Comparison of ENCODE assay signal across 10 mouse cellular contexts in genomic region chr8:69882833-69883600, GRCm38 (mm10). TPM values are rescaled to one million over a fixed set of nuclear protein-coding genes. Genes with fewer than 3 reads are reported as not detected.
A peak's percentile ranks its signal among the peaks of the same experiment; 100 is the strongest.
DNase-seq lines count a peak whose midpoint lies in the region; ATAC-seq and TF ChIP-seq lines count a peak whose summit lies in the region.
"Had no signal": no experiment of that assay in that cellular context is flagged by ENCODE, and none has a peak within 500 bp of the region (broad histone marks: within the 10 kb centered on the region; RNA-seq: fewer than 3 reads in every experiment).

No protein-coding gene starts in this region.

- H3K36me3 ChIP-seq in embryonic facial prominence, embryonic 15.5 days: no peaks in the 10 kb centered on the region
- no peaks in the 10 kb centered on the region for H3K36me3 ChIP-seq in intestine, postnatal 0 days (ENCODE audit: control insufficient read depth, insufficient read depth)
- no peaks in the 10 kb centered on the region for H3K36me3 ChIP-seq in neural tube, embryonic 13.5 days

- no peak for TF ChIP-seq CTCF in intestine, postnatal 0 days (IDR thresholded peaks at IDR 0.05; ENCODE audit: low read depth)

- peak; percentile 34 for DNase-seq in kidney, postnatal 10 days
- no peak for DNase-seq in kidney, postnatal 36 days
- no peak for DNase-seq in ovary, postnatal 10 days (ENCODE audit: low spot score)
- DNase-seq in layer of hippocampus, postnatal 36 days: no peak
- DNase-seq: cerebellum, adult 2 months; gastrocnemius, postnatal 36 days had no signal

- peak overlapping the region; percentile 44 for H3K4me3 ChIP-seq in embryonic facial prominence, embryonic 15.5 days (replicated peaks)
- peak overlapping the region; percentile 40; the same call in 1 of the 2 replicates for H3K4me3 ChIP-seq in intestine, postnatal 0 days (ENCODE audit: low read depth, low read length)
- peak overlapping the region; percentile 44 for H3K4me3 ChIP-seq in neural tube, embryonic 13.5 days

- no peak overlapping the region for H3K9ac ChIP-seq in embryonic facial prominence, embryonic 15.5 days
- H3K9ac ChIP-seq in intestine, postnatal 0 days (ENCODE audit: low read depth, low read length): no peak overlapping the region
- 0 out of 2 replicates have a peak overlapping the region, but pooled peaks have one; percentile 52 for H3K9ac ChIP-seq in neural tube, embryonic 13.5 days

- peak overlapping the region; percentile 65 for H3K4me2 ChIP-seq in embryonic facial prominence, embryonic 15.5 days (replicated peaks)
- no peak overlapping the region; the same call in 1 of the 2 replicates for H3K4me2 ChIP-seq in intestine, postnatal 0 days (replicated peaks; ENCODE audit: low read depth)
- H3K4me2 ChIP-seq in neural tube, embryonic 13.5 days: peak overlapping the region; percentile 56

- ATAC-seq in embryonic facial prominence, embryonic 15.5 days (ENCODE audit: insufficient number of reproducible peaks, low FRiP score, low TSS enrichment, low read depth): no peak
- no peak for ATAC-seq in intestine, postnatal 0 days
- ATAC-seq in neural tube, embryonic 13.5 days (ENCODE audit: low read depth): no peak
- ATAC-seq in erythroid progenitor cell, adult 5-6 weeks (replicated peaks; ENCODE audit: low FRiP score, poor library complexity, severe bottlenecking): no peak

- H3K27me3 ChIP-seq in embryonic facial prominence, embryonic 15.5 days: peaks cover 98% of the 10 kb centered on the region
- peaks cover 90% of the 10 kb centered on the region for H3K27me3 ChIP-seq in intestine, postnatal 0 days (replicated peaks; ENCODE audit: control insufficient read depth, insufficient read depth, low read length)
- H3K27me3 ChIP-seq in neural tube, embryonic 13.5 days: peaks cover 99% of the 10 kb centered on the region

- no peak overlapping the region for H3K27ac ChIP-seq in embryonic facial prominence, embryonic 15.5 days (replicated peaks)
- no peak overlapping the region for H3K27ac ChIP-seq in intestine, postnatal 0 days (ENCODE audit: low read depth, low read length)
- no peak overlapping the region for H3K27ac ChIP-seq in neural tube, embryonic 13.5 days (replicated peaks)

- H3K4me1 ChIP-seq in embryonic facial prominence, embryonic 15.5 days: peaks cover 38% of the 10 kb centered on the region
- H3K4me1 ChIP-seq in intestine, postnatal 0 days (replicated peaks; ENCODE audit: control insufficient read depth, insufficient read depth, low read length): no peaks in the 10 kb centered on the region
- H3K4me1 ChIP-seq in neural tube, embryonic 13.5 days (replicated peaks): peaks cover 56% of the 10 kb centered on the region

- 14% methylated on average over 52 of the region's 52 CpGs for WGBS in embryonic facial prominence, embryonic 15.5 days
- 22% methylated on average over 52 of the region's 52 CpGs for WGBS in intestine, postnatal 0 days
- WGBS in neural tube, embryonic 13.5 days: 13% methylated on average over 52 of the region's 52 CpGs

- H3K9me3 ChIP-seq in embryonic facial prominence, embryonic 15.5 days (replicated peaks): no peaks in the 10 kb centered on the region
- H3K9me3 ChIP-seq in intestine, postnatal 0 days (ENCODE audit: control insufficient read depth): no peaks in the 10 kb centered on the region
- H3K9me3 ChIP-seq in neural tube, embryonic 13.5 days: no peaks in the 10 kb centered on the region

RNA-seq across cellular contexts. Expression of gene Cilp2, which starts 4.5 kb away (rescaled TPM):
- polyA plus RNA-seq in embryonic facial prominence, embryonic 15.5 days (2015; fragmentation: Nextera tagmentation; extraction: Ambion mirVana): 1.1 and 1.2 TPM in 2 replicates
- polyA plus RNA-seq in intestine, postnatal 0 days (2015; fragmentation: Nextera tagmentation; extraction: Ambion mirVana): 0.22 and 0.25 TPM in 2 replicates
- 3.1 and 3.9 TPM in 2 replicates for polyA plus RNA-seq in neural tube, embryonic 13.5 days (2015; fragmentation: Nextera tagmentation; extraction: Ambion mirVana)
- under 1 TPM; 0.86 to 0.92 TPM for total RNA-seq in layer of hippocampus, postnatal 36 days (2021)
- not detected in 2 replicates for total RNA-seq in erythroid progenitor cell, adult 5-6 weeks (2015; ENCODE audit: low replicate concordance)
- total RNA-seq in erythroid progenitor cell, adult 5-6 weeks (2017; ENCODE audit: low replicate concordance): not detected in 2 replicates

RNA-seq across cellular contexts. Expression of gene Tssk6, which starts 19.0 kb away (rescaled TPM):
- 3.6 and 4.0 TPM in 2 replicates for polyA plus RNA-seq in embryonic facial prominence, embryonic 15.5 days (2015; fragmentation: Nextera tagmentation; extraction: Ambion mirVana)
- 1.2 and 2.3 TPM in 2 replicates for polyA plus RNA-seq in intestine, postnatal 0 days (2015; fragmentation: Nextera tagmentation; extraction: Ambion mirVana)
- 3.4 TPM in 2 replicates for polyA plus RNA-seq in neural tube, embryonic 13.5 days (2015; fragmentation: Nextera tagmentation; extraction: Ambion mirVana)
- under 1 TPM in 1 of 2 experiments, not detected in 1; 0.76 TPM for total RNA-seq in layer of hippocampus, postnatal 36 days (2021)
- total RNA-seq in erythroid progenitor cell, adult 5-6 weeks (2015; ENCODE audit: low replicate concordance): not detected in 2 replicates
- total RNA-seq in erythroid progenitor cell, adult 5-6 weeks (2017; ENCODE audit: low replicate concordance): not detected in 2 replicates
- total RNA-seq: gastrocnemius, postnatal 36 days had no signal

RNA-seq across cellular contexts. Expression of gene Ndufa13, which starts 19.3 kb away (rescaled TPM):
- polyA plus RNA-seq in embryonic facial prominence, embryonic 15.5 days (2015; fragmentation: Nextera tagmentation; extraction: Ambion mirVana): 178 and 188 TPM in 2 replicates
- 310 and 317 TPM in 2 replicates for polyA plus RNA-seq in intestine, postnatal 0 days (2015; fragmentation: Nextera tagmentation; extraction: Ambion mirVana)
- polyA plus RNA-seq in neural tube, embryonic 13.5 days (2015; fragmentation: Nextera tagmentation; extraction: Ambion mirVana): 169 and 186 TPM in 2 replicates
- 100 to 1,000 TPM; 154 to 159 TPM for total RNA-seq in layer of hippocampus, postnatal 36 days (2021)
- 20.5 and 29.6 TPM in 2 replicates for total RNA-seq in erythroid progenitor cell, adult 5-6 weeks (2015; ENCODE audit: low replicate concordance)
- 29.0 and 40.8 TPM in 2 replicates for total RNA-seq in erythroid progenitor cell, adult 5-6 weeks (2017; ENCODE audit: low replicate concordance)

RNA-seq across cellular contexts. Expression of gene Yjefn3, which starts 19.5 kb away (rescaled TPM):
- 4.0 and 5.3 TPM in 2 replicates for polyA plus RNA-seq in embryonic facial prominence, embryonic 15.5 days (2015; fragmentation: Nextera tagmentation; extraction: Ambion mirVana)
- 2.1 and 2.2 TPM in 2 replicates for polyA plus RNA-seq in intestine, postnatal 0 days (2015; fragmentation: Nextera tagmentation; extraction: Ambion mirVana)
- polyA plus RNA-seq in neural tube, embryonic 13.5 days (2015; fragmentation: Nextera tagmentation; extraction: Ambion mirVana): 10.0 and 12.1 TPM in 2 replicates
- 10 to 100 TPM; 32.3 to 36.3 TPM for total RNA-seq in layer of hippocampus, postnatal 36 days (2021)
- not detected in 2 replicates for total RNA-seq in erythroid progenitor cell, adult 5-6 weeks (2015; ENCODE audit: low replicate concordance)
- total RNA-seq in erythroid progenitor cell, adult 5-6 weeks (2017; ENCODE audit: low replicate concordance): not detected in 2 replicates

RNA-seq across cellular contexts. Expression of gene Pbx4, which starts 50.7 kb away (rescaled TPM):
- polyA plus RNA-seq in embryonic facial prominence, embryonic 15.5 days (2015; fragmentation: Nextera tagmentation; extraction: Ambion mirVana): 9.6 and 19.4 TPM in 2 replicates
- polyA plus RNA-seq in intestine, postnatal 0 days (2015; fragmentation: Nextera tagmentation; extraction: Ambion mirVana): 2.7 and 4.7 TPM in 2 replicates
- polyA plus RNA-seq in neural tube, embryonic 13.5 days (2015; fragmentation: Nextera tagmentation; extraction: Ambion mirVana): 50.9 and 58.8 TPM in 2 replicates
- total RNA-seq in layer of hippocampus, postnatal 36 days (2021): 10 to 100 TPM; 15.6 to 19.0 TPM
- 4.2 TPM in 1 of 2 replicates, not detected in the other for total RNA-seq in erythroid progenitor cell, adult 5-6 weeks (2015; ENCODE audit: low replicate concordance)
- 2.1 and 8.2 TPM in 2 replicates for total RNA-seq in erythroid progenitor cell, adult 5-6 weeks (2017; ENCODE audit: low replicate concordance)
- total RNA-seq: gastrocnemius, postnatal 36 days had no signal
